Mouse (Mus musculus): ENCODE data around the gene Nt5dc3.

Gene Nt5dc3

DNA sequence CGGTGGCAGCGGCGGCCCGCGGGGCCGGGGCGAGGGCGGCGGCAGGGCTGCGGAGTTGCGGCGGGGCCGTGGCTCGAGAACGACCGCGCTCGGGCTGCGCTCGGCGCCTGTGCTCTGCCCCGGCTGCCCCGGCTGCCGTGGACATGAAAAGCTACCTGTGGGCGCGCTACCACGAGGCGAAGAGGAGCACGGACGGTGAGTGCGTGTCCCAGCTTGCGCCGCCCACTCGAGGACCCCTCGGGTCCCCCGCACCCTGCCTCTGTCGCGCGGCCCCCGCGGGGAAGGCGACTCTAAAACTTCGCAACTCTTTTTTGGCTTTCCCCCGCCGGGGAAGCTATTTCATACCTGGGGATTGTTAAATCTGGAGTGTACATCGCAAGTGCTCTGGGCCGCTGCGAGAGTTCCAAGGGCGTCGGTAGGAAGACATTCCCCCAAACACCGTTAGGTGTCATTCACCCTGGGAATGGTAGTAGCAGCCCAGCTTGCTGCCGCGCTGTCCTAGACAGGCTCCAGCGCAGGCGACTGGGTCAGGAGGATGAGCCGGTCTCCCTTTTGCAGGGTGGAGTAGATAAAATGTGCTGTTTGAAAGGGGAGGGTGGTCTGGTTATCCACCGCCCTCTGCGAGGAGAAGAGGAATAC lies 431 bp downstream of the Nt5dc3 start:
- peak; percentile 37 for DNase-seq (ENCODE audit: low spot score)

DNA sequence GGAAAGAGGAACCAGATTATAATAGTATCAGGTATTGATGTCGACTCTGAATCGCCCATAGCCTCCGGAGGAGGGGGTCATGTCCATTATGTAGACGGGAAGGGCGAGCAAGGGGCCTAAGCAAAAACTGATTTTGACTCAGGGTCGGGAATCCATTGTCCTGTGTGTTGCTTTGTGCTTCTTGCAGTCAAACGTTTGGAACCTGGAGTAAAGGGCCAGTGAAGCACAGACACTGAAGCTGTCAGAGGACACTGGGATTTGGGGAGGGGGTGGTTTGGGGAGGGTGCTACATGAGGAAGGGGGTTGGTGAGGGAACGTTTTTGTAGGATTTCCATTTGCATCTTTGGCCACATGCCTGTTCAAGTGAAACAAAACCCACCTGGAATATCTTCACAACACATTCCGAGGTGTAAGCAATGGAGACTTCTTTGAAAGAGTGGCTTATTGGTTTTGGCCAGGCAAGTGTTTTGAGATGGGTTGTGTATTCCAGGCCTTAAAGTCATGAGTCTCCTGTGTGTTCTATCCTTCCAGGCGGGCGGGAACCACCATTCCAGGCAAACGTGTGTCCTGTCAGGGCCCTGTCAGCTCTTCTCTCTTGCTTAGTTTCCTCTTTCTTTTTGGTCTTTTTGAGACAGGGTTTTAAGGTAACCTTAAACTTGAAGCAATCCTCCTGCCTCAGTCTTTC lies 1.2 kb downstream of the Nt5dc3 start:
- no peak for DNase-seq (ENCODE audit: low spot score)

DNA sequence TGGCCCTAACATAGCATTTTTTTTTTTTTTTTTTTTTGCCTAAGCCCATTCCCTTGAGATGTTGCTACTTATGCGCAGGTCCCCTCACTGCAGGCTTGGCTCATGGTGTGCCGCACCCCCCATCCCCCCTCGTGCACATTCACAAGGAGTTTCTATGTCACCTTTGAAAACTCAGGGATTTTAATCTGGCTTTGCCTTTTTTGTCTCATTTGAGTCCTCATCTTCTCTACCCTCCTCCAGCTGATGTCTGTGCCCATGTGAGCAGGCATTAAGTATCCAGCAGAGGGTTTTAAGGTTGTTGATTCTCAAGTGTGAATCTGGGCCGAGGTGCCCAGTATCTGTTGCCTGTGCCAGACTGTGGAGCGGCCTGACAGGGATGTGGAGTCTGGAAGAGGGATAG lies 2.8 kb downstream of the Nt5dc3 start:
- DNase-seq (ENCODE audit: low spot score) = no peak

DNA sequence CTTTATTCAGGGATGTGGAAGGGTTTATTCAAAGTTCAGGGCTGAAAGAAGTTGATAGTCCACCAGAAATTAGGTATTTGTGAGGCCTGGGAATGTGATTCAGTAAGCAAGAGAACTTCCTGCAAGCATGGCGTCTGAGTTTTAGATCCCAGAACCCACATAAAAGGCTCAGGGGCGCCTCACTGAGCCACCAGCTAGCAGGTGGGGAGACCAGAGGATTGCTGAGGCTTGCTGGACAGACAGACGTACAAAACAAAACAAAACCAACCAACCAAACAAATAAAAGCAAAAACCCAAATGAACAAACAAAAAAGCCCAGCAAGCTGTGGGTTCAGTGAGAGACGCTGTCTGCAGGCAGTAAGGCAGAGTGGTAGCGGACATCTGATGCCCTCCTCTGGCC lies 3.9 kb downstream of the Nt5dc3 start:
- DNase-seq (ENCODE audit: low spot score) = no peak

DNA sequence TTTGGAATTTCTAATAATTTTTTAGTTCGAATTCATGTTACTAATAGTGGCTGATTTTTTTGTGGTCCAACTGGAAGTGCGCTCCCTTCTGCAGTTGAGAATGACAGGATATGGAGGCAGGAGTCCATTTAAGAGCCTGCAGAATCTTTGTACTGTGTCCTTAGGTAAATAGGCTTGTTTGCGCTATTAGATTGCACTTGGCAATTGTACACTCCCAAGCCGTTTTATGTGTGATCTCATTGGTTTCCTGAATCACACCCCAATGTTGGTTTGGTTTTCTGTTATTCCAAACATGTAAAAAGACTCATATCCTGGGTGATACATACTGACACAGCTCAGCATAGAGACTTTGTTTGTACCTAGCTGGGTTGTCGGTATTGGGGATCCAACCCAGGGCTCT lies 4.8 kb downstream of the Nt5dc3 start:
- no peak for DNase-seq (ENCODE audit: low spot score)

DNA sequence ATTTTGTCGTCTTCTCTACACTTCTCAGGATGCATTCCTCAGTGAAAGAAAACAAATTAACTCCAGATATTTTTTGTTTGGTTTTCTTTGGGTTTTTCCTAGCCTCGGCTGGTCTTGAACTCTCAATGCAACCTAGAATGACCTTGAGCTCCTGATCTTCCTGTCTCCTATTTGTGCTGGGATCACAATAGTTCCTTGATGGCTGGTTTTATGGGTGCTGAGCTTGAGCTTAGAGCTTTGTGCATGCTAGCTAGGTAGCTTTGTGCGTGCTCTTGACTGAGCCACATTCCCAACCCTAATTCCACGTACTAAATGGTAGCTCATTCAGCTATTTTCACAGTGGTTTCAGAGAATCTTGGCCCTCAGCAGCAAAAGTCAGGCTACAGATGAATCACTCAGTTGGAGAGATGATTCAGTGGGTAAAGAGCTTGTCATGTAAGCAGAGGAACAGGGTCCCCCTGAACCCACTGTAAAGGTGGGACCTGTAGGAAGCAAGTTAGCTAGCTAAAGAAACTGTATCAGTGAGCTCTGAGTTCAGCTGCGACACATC lies 5.4 kb downstream of the Nt5dc3 start:
- DNase-seq (ENCODE audit: low spot score) = no peak

DNA sequence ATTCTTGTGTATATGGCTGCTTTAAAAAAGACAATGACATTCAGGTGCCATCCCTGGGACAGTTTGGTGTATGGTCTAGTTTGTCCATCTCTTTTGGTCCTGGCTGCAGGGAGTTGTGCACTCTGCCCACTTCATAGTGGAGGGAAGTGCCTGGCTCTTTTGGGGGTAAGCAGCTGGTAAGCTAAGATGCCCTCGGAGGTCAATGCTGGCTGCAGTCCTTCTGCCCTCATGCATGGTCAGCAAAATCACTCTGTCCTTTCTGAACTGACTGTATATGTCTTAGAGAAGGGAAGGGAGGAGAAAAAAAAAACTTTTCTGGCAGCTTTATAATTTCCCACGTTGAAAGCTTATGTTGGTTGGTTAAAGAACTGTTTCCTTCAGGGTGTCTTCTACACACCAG lies 6.6 kb downstream of the Nt5dc3 start:
- no peak for DNase-seq (ENCODE audit: low spot score)

DNA sequence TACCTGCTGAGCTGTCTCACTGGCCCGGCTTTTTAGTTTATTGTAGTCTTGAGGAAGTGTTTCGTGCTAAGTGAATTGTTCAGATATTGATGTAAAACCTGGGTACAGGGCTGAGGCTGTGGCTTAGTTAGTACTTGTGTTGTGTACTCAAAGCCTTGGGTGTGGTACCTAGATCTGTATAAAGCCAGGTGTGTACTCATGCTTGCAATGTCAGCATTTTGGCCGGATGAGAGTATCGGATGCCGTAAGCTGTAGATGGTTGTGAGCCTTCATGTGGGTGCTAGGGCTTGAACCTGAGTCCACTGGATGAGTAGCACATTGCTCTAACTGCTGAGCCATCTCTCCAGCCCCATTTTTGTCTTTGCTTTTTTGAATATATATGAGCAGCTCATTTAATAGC lies 7.3 kb downstream of the Nt5dc3 start:
- no peak for DNase-seq (ENCODE audit: low spot score)

DNA sequence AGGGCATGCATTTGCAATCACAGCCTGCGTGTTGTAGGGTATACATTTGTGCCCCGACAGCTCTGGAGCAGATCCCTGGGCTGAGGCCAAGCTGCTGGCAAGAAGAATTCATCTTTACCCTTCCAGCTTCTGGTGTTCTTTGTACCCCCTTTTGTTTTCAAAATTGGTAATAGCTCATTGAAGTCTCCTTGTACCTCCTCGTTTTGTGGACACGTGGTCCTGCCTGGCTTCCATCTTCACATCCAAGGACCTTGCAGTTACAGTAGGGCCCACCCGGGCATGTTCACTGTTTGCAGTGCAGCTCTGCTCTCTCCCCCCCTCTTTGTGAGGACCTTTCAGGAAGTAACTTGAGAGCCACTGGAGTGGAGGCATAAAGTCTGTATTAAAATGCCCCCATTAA lies 9.4 kb downstream of the Nt5dc3 start:
- DNase-seq (ENCODE audit: low spot score) = no peak

DNA sequence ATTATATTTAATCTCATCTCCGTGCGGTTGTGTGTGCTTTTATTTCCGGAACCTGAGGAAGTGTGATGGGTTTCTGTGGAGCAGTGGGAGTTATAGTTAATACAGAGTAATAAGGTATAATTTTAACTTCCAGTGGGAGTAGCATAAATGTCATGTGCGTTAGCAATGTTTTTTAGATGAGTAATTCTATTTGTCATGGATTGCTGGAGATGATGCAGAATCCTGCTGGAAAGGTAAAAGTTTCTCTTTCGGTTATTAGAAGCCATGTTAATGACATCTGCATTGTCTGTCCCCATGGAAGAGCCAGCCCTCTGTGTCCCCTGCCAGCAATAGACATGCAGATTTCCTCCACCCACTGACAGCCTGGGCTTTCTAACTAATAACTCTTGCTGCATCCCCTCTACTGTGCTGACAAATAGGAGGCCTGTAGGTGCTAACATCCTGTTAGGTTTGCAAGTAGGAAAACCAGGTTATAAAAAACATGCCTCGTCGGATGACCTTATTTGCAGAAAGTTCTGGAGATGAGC lies 10.4 kb downstream of the Nt5dc3 start:
- peak; percentile 40 for DNase-seq (ENCODE audit: low spot score)

DNA sequence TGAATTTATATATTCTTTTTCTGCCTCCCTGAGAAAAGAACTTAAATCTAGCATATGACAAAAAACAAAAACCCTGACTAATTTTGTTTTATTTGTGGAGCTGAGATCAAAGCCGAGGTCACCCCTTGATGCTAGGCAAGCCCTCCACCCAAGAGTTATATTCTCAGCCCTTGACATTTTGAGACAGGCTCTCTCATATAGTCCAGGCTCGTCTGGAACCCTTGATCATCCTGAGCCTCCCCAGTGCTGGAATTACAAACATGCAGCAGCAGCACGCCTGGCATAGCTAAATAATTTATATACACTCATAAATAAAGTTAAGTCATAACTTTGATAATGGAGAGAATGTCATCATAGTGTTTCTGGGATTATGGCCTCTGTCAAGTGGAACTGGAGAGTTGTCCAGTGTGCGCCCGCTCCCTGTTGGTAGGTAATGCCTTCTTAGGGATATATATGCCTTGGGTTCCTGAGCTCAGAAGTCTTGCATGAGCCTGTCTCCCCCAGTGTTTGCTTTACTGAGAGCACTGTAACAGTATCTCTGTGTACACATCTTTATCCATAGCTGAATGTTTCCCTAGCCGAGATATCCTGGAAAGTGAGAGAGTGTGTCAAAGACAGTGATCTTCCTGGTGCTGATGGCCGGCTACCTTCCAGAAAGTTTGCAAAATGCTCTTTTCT lies 12.8 kb downstream of the Nt5dc3 start:
- DNase-seq (ENCODE audit: low spot score) = no peak

DNA sequence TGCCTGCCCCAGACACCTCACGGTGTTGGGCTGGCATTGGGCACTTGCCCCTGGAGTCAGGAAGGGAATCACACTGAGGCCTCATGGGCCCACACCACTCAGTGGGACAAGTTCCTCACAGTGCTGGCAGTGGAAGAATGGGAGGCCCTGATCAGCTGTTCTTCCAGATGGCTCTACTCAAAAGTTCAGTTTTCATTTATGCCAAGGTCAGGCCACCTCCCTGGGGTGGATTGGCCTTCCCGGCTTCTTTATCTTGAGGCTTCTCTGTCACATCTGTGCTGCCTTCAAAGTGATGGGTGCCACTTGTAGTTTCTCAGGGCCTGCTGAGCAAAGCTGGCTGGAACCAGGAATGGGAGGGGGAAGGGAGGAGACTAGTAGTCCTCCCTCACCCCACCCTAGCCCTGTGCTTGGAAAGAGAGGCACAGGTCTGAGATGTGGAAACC lies 14.7 kb downstream of the Nt5dc3 start:
- no peak for DNase-seq (ENCODE audit: low spot score)

DNA sequence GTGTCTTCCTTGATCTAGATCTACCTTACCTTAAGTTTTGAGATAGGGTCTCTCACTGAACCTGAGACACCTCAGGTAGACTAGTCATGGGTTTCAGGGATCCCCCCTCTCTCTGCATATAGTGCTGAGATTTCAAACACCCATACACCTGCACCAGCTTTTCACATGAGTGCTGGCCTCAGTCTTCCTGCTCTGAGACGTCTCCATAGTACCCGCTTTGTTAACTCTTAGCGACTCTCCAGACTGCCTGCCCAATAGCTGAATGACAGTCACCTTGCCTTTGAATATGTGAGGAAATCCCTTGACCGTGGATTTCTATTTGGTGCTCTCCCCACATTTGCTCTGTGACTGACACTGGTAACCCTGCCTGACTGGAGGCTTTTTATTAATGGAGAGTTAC lies 15.4 kb downstream of the Nt5dc3 start:
- no peak for DNase-seq (ENCODE audit: low spot score)

DNA sequence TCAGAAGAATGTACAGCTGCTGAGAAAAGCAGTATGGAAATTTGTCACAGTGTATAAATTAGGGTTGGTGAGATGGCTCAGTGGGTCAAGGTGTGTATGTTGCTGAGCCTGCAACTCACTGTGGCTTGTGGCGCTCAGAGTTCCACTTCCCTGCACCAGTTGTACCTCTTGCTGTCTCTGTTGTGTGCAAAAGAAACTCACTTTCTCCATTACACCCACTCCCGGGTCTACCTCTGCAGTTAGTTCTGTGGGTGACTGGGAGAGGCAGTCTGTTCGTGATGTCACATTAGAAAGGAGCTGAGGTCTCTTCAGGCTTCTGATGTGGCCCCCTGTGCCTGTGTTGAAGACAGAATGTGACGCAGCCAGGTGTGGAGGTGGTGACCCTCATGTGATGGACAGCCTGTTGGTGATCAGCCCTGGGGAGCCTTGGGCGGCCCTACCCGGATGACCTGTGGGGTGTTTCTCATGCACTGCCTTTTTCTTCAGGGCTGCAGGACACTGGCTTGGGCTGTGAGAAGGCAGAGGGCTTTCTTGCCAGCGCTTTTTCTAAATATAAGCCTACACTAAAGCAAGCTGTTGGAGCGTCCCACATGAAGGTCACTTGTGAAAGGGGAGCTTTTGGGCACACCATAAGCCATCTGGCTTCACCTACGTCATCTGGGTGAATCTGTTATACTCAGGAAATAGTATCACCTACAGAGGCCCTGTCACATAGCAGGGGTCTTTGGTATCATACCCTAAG lies 16.2 kb downstream of the Nt5dc3 start:
- DNase-seq (ENCODE audit: low spot score) = no peak

DNA sequence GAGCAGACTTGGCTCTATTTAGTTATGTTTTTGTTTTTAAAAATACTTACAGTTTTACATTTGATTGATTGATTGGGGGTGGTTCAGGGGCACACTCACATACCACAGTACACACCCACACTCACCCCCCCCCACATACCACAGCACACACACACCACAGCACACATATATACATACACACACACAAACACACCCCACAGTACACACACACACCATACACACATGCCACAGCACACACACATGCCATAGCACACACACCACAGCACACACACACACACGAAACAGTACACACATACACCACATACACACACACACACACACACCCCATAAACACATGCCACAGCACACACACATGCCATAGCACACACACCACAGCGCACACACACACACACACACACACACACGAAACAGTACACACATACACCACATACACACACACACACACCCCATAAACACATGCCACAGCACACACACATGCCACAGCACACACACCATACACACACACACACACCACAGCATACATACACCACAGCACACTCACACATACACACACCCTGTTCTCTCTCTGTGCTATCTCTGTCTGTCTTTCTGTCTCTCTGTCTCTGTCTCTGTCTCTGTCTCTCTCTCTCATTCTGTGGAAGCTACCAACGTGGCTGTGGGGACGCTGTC lies 17.4 kb downstream of the Nt5dc3 start:
- DNase-seq (ENCODE audit: low spot score) = no peak

DNA sequence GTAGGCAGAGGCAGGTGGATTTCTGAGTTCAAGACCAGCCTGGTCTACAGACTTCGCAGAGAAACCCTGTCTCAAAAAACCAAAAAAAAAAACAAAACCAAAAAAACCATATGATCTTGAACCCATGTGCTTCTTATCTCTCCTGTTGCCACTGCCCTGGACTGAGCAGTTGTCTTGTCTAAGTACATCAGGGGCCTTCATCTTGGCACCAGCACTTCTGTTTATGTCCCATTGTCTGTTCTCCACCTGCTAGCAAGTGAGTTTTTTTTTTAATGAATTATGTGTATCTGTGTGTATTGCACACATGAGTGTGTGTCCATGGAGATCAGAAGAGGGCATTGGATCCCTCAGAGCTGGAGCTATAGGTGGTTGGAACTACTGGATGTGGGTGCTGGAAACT lies 28.6 kb downstream of the Nt5dc3 start:
- no peak for DNase-seq (ENCODE audit: low spot score)

DNA sequence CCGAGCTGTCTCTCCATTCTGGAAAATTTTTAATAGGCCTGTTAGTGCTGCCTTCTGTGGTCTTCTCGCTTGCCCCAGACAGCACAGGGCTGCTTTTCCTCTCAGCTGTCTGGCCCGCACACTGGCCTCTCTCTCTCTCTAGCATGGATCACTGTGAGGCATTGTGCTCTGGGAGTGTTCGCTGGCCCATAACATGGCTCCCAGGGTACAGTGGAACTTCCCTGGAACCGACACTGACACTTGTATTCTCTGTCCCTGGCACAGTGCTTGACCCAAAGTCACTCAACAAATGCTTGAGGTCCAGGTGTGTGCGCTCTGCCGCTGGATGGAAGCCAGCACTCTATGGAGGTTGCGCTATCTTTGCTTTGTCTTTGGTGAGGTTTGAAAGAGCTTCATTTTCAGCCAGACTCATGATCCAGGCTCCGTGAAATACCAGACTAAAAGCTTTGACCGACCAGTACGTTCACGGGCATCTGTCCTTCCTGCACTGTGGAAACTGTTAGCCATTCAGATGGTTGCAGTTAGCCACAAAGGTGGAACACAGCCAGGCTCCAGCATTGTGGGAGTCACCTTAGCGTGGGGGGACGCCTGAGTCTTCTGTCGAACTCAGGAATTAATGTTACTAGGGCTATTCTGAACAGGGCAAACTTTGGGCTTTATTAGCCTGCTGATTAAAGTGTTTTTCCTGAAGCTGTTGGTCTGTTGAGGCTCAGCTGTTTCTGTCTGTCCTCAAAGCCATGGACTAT lies 29.4 kb downstream of the Nt5dc3 start:
- DNase-seq (ENCODE audit: low spot score) = no peak

DNA sequence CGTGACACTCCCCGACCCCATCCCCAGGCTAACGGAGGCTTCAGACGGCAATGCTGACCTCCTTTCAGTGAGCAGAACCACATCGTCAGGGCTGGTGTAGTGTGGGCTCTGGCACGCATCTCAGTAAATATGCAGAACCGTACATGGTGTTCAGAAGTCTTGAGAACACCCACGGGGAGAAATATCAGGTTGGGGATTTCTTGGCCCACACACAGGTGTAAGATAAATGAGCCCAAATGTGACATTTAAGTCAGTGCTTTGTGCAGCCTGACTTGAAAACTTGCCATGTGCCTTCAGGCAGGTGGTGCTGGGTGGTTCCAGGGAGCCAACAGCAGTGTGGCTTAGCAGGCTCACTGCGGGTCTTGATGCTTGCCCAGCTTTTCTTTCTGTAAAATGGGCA lies 31.2 kb downstream of the Nt5dc3 start:
- peak; percentile 47 for DNase-seq (ENCODE audit: low spot score)

DNA sequence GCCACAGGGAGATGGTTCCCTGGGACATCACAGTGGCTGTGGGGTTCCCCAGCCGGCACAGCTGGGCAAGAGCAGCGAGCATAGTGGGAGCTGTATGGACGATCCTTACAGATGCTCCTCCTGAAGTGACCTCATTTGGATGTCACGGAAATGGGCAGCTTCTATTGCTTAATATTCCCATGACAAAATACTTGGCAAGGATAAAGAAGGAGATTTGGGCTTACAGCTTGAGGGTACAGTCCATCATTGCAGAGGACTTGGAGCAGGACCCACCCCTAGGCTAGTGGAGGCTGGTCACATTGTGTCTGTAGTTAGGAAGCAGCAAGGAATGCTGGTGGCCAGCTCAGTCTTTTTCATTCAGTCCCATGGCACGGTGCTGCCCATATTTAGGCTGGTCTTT lies 31.8 kb downstream of the Nt5dc3 start:
- DNase-seq (ENCODE audit: low spot score) = no peak

DNA sequence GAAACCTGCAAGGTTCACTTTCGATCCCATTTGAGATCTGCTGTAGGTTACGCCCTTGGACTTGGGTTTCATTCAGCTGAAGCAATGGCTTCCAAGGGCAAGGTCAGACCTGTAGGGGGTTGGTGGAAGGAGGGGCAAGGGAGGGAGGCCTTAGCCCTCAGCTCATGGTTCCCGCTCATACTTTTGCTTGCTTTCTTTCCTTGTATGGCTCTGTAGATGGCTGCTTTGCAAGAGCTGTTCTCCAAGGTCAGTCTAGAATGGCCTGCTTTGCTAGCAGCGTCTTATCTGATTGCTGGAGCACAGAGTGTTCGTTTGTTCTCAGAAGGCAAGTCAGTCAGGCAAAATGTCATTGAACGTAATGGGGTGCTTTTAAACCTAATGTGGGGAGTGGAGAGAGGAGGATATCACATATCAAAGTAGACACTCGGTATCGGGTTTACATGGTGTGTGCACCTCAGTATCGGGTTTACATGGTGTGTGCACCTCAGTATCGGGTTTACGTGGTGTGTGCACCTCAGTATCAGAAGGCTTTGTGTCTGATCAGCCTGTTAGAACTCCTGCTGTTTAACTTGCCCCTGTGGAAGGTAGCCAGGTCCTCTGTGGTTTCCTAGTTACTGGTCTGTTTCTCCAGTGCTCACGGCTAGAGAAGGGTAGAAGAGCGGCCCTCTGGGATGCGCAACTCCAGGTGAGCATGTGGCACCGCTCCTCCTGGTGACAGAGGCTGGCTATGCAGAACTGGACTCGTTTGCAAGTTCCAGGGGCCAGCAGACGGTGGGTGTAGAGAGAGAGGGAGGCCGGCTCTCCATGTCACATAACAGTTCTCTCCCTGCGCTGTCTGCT lies 35.7 kb downstream of the Nt5dc3 start:
- no peak for DNase-seq (ENCODE audit: low spot score)
